Mouse (Mus musculus) embryonic facial prominence, embryonic 12.5 days (tissue): Measurements from ENCODE around the gene Dgkh. TPM values are rescaled to one million over a fixed set of nuclear protein-coding genes. Genes with fewer than 3 reads are reported as not detected.

Experiments used
- ATAC-seq: fragments of 200-750 bp; cut with Nextera tagmentation; 2 replicates; pipeline ENCODE4 v1.8.0; 2017; ENCODE audit not compliant: insufficient number of reproducible peaks, insufficient read depth, low FRiP score, low TSS enrichment
- H3K27ac ChIP-seq: fragments of 300-500 bp; sonication (generic); 2 replicates; pipeline ENCODE4 v1.5.1; 2016; ENCODE audit warnings: mild to moderate bottlenecking
- H3K27me3 ChIP-seq: fragments of 300-500 bp; sonication (generic); 2 replicates; pipeline ENCODE4 v1.6.1; 2016; ENCODE audit warnings: mild to moderate bottlenecking, moderate library complexity
- H3K36me3 ChIP-seq: fragments of 300-500 bp; sonication (generic); 2 replicates; pipeline ENCODE4 v1.6.1; 2016; ENCODE audit warnings: mild to moderate bottlenecking
- H3K4me1 ChIP-seq: fragments of 300-500 bp; sonication (generic); 2 replicates; pipeline ENCODE4 v1.6.1; 2016
- H3K4me2 ChIP-seq: fragments of 300-500 bp; sonication (generic); replicated peaks from 2 replicates; pipeline ENCODE4 v1.6.1; 2016; ENCODE audit warnings: mild to moderate bottlenecking, moderate library complexity
- H3K4me3 ChIP-seq: fragments of 300-500 bp; sonication (generic); 2 replicates; pipeline ENCODE4 v1.5.1; 2016; ENCODE audit warnings: mild to moderate bottlenecking
- H3K9ac ChIP-seq: fragments of 300-500 bp; sonication (generic); 2 replicates; pipeline ENCODE4 v1.6.1; 2016; ENCODE audit warnings: mild to moderate bottlenecking, moderate library complexity
- H3K9me3 ChIP-seq: fragments of 300-500 bp; sonication (generic); 2 replicates; pipeline ENCODE4 v1.6.1; 2016; ENCODE audit warnings: mild to moderate bottlenecking, moderate library complexity
- WGBS: fragments of 180-500 bp; shearing (Covaris S2); methylation state at CpG from one replicate; pipeline ENCODE4 v1.1.7; 2016; 5-methylcytosine and 5-hydroxymethylcytosine counted together
- polyA plus RNA-seq: library from polyadenylated mRNA; unstranded; fragments of >200 nt; fragmentation: Nextera tagmentation; extraction: Ambion mirVana; gene quantifications from 2 replicates; pipeline ENCODE4 v1.2.1, GENCODE M21; 2016

Gene Dgkh
- polyA plus RNA-seq, 1 experiment from 2014 or later: 2.2 TPM

DNA sequence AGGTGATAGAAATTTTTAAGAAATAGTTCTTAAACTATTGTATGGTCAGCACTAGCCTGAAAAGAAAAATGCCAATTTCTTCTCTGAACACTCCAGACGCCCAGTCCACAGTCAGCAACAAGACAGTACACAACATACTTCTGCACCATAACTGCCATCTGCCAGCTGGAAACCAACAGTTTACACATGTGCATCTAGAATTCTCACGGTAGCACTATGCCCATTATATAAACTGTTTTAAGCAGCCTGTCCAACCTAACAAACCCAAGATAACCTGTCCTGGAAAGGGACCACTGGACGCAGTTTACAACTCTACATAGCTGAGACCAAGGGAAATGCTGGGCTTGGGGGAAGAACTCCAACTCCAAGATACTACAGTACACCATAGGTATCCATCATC is 198.9 kb downstream of the Dgkh start:
- H3K4me2 ChIP-seq: no peak overlapping the region
- no peaks in the 10 kb centered on the region for H3K27me3 ChIP-seq
- no peak for ATAC-seq
- H3K9ac ChIP-seq: no peak overlapping the region
- H3K4me3 ChIP-seq: no peak overlapping the region
- 87% methylated on average over 3 of the region's 3 CpGs for WGBS
- no peaks in the 10 kb centered on the region for H3K36me3 ChIP-seq
- H3K9me3 ChIP-seq: no peaks in the 10 kb centered on the region
- 0 out of 2 replicates have a peak, but pooled peaks cover 13% of the 10 kb centered on the region for H3K4me1 ChIP-seq
- H3K27ac ChIP-seq: no peak overlapping the region

DNA sequence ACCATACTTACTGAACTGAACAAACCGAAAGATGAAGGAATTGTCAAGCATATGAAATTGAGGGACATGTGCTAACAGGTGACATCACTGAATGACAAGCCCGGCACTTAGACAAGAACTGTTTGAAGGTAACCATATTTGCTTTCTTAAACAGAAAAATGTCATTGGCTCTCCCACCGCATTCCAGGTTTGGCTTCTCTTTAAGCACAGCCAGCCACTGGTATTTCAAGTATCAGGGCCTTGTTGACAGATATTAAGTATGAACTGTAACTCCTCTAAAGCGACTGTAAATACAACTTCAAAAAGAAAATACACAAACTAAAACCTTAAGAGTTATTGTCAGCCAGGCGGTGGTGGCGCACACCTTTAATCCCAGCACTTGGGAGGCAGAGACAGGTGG is 200.2 kb downstream of the Dgkh start:
- Histone ChIP-seq H3K9me3 (no peaks in the 10 kb centered on the region), H3K27me3 (no peaks in the 10 kb centered on the region), H3K4me1 (0 out of 2 replicates have a peak, but pooled peaks cover 8% of the 10 kb centered on the region), H3K4me3 (no peak overlapping the region), H3K4me2 (no peak overlapping the region), H3K9ac (no peak overlapping the region), H3K36me3 (no peaks in the 10 kb centered on the region), H3K27ac (no peak overlapping the region)
- 86% methylated on average over 6 of the region's 6 CpGs for WGBS
- ATAC-seq: no peak

DNA sequence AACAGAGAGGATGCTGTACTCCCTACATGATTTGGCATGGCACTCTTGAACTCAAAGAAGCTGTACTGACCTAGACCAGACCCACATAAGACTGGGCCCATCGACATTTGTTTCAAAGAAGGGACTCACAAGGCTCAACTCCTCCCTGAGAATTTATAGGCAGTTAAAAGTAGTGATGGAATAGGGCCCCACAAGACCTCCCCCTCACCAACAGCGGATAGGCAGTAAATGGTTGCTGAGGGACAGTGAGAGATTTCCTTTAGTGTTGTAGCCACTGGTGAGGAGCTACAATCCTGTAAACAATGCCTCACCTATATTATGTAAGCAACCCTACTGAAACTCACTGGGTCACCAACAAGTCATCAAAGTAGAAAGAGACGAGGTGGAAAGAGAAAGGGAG is 202.3 kb downstream of the Dgkh start:
- Histone ChIP-seq H3K4me1 (peaks cover 5% of the 10 kb centered on the region; the same call in 1 of the 2 replicates), H3K27ac (no peak overlapping the region), H3K4me3 (no peak overlapping the region), H3K4me2 (no peak overlapping the region), H3K36me3 (no peaks in the 10 kb centered on the region), H3K9me3 (no peaks in the 10 kb centered on the region), H3K9ac (no peak overlapping the region), H3K27me3 (no peaks in the 10 kb centered on the region)
- no peak for ATAC-seq
- 86% methylated on average over 3 of the region's 3 CpGs for WGBS

DNA sequence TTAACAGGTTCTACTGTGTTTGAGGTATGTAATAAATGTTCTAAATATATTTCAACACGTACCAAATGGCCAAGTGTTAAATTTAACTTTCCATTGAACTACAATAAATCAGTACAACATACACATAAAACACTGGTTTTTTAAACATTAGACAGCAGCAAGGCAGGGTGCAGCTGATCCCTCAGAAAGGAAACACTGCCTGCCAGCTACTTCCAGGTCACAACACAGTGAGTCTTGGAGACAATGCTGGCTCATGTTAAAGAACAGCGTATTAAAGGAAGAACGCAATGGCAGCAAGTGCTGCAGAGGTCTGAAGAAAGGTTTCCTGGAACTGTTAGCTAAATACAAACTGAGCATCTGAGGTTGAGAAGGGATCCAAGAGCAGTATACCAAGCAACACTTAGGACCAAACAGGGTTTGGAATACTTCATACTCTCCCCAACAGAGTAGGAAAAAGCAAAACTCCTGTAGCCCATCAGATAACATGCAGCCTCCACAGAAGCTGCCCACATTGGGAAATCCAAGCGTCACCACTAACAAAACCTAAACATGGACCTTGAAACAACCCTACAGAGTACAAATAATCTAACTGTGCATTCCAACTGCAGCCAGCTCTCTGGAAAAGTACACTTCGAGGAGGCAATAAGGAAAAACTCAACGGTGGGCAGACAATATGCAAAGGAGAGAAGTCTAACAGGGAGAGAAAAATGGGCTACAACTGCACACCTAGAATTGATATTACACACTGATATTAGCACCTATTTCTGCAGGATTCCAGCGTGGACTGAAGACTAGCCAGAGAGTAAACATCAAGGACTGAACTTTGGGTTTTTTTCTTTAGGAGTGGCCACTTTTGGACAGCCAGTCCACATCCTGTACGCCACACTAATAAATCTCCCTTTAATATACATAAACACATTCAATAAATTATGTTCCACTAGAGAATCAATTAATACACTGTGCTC is 203.8 kb downstream of the Dgkh start:
- Histone ChIP-seq H3K4me2 (no peak overlapping the region), H3K9me3 (no peaks in the 10 kb centered on the region), H3K9ac (no peak overlapping the region), H3K27me3 (no peaks in the 10 kb centered on the region), H3K4me3 (no peak overlapping the region), H3K4me1 (peaks cover 3% of the 10 kb centered on the region; the same call in 1 of the 2 replicates), H3K27ac (no peak overlapping the region), H3K36me3 (no peaks in the 10 kb centered on the region)
- WGBS: 89% methylated on average over 8 of the region's 8 CpGs
- no peak for ATAC-seq

DNA sequence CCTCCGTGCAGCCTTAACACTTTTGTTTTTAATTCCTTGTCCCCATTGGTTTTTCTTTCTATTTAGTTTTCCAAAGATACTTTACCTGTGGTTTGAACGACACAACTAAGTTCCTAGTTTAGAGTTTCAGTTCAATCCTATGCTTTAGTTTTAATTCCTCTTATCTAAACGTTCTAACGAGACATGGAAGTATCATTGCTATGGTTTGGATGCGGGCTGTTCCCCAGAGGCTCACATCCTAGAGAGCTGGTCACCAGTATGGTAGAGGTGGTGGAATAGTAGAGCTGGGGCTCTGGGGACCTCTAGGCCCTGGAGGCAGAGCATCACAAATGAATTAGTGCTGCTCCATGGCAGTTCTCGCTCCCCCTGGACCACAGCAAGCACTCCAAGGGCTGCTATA is 205.7 kb downstream of the Dgkh start:
- Histone ChIP-seq H3K4me3 (no peak overlapping the region), H3K9me3 (no peaks in the 10 kb centered on the region), H3K4me1 (peaks cover 3% of the 10 kb centered on the region; the same call in 1 of the 2 replicates), H3K27me3 (no peaks in the 10 kb centered on the region), H3K9ac (no peak overlapping the region), H3K27ac (no peak overlapping the region), H3K4me2 (no peak overlapping the region), H3K36me3 (no peaks in the 10 kb centered on the region)
- no peak for ATAC-seq
- WGBS: 64% methylated on average over 6 of the region's 6 CpGs

DNA sequence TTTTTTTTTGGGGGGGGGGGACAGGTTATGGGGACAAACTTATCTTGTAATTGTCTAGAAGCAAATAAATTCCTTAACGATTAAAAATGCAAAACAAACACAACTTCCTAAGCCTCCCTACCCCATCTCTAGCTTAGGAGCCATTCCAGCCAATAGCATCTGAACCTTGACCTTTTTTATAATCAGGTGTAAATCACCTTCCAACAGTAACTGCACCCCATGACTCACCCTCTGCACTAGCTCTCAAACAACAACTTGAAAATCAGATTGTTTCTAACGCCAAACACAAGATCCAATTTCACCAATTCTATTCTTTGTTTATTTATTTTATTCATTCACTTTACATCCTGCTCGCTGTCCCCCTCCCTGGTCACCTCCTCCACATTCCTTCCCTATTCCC is 206.1 kb downstream of the Dgkh start:
- Histone ChIP-seq H3K4me1 (peaks cover 3% of the 10 kb centered on the region; the same call in 1 of the 2 replicates), H3K9me3 (no peaks in the 10 kb centered on the region), H3K4me3 (no peak overlapping the region), H3K27ac (no peak overlapping the region), H3K9ac (no peak overlapping the region), H3K27me3 (no peaks in the 10 kb centered on the region), H3K36me3 (peaks cover 3% of the 10 kb centered on the region; the same call in 1 of the 2 replicates), H3K4me2 (no peak overlapping the region)
- 64% methylated on average over 3 of the region's 3 CpGs for WGBS
- ATAC-seq: no peak

DNA sequence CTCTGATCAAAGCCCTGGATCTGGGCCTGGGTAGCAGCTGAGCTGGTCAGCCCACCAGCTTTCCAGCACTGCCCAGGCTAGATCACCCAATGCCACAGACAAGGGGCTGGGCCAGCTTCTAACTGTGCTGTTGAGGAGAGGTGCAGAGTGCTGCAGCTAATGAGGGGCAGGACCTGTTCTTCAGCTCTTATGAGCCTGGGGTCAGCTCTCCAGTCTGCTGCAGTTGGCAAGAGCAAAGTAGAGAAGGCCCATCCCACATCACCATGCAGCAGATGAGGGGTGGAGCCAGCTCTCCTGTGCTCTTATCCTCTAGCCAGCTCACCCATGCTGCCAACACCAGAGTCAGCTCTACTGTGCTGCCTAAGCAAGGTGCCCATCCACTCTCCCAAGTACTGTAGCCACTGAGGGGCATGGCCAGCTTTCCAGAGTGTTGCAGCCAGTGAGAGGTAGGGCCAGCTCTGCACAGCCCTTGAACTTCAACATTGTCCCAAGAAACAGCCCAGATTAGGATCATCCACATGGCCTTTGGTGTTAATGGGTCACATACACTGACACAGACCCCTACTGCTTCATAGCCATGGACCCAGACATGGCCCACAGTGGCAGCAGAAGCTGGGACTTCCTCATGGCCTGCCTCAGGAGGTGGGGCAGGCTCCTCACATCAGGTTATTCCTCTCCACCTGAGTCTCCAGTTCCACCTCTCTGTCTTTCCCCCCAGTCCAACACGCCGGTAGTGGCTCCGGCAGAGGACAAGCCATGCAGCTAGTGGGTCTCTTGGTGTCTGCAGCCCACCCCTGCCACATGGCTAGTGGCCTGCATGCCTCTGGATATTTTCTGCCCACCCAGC is 206.7 kb downstream of the Dgkh start:
- H3K27ac ChIP-seq: no peak overlapping the region
- no peak overlapping the region for H3K4me2 ChIP-seq
- no peak overlapping the region for H3K4me3 ChIP-seq
- H3K36me3 ChIP-seq: peaks cover 5% of the 10 kb centered on the region; the same call in 1 of the 2 replicates
- 98% methylated on average over 3 of the region's 3 CpGs for WGBS
- no peak overlapping the region for H3K9ac ChIP-seq
- H3K4me1 ChIP-seq: peaks cover 3% of the 10 kb centered on the region; the same call in 1 of the 2 replicates
- ATAC-seq: no peak
- no peaks in the 10 kb centered on the region for H3K9me3 ChIP-seq
- no peaks in the 10 kb centered on the region for H3K27me3 ChIP-seq

DNA sequence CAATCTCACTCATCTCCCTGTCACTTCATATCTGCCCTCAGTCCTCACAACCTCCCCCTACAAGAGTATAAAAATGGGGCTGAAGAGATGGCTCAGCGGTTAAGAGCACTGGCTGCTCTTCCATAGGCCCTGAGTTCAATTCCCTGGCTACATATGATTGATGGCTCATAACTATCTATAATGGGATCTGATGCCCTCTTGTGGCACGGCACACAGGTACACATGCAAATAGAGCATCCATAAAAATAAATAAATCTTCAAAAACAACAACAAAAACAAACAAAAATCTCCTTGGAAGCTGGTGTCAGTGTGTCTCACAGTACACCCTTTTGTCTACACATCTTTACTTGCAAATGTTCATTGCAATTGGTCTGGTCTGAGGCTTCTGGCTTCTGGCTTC is 207.5 kb downstream of the Dgkh start:
- Histone ChIP-seq H3K27me3 (no peaks in the 10 kb centered on the region), H3K36me3 (peaks cover 5% of the 10 kb centered on the region; the same call in 1 of the 2 replicates), H3K27ac (no peak overlapping the region), H3K9ac (no peak overlapping the region), H3K4me2 (no peak overlapping the region), H3K4me1 (peaks cover 3% of the 10 kb centered on the region; the same call in 1 of the 2 replicates), H3K9me3 (no peaks in the 10 kb centered on the region), H3K4me3 (no peak overlapping the region)
- no peak for ATAC-seq
- 89% methylated on average over 2 of the region's 2 CpGs for WGBS

DNA sequence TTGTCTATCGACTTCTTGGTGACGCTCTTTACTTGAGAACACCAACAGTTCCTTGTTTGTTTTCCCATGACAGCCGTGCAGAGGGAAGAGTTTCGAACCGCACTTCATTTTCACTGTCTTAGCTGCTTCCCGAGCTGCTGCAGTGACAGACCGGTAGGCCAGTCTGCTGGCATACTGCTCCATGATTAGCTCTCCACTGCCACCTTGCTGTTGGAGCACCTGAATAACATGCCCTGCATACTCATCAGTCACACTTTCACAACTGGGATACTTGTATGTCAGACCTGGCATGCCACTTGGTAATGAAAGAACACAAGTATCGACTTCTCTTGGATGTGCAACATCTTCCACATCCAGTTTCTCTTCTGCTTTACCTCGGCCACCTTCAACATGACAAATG is 221.9 kb downstream of the Dgkh start:
- Histone ChIP-seq H3K4me2 (no peak overlapping the region), H3K27me3 (no peaks in the 10 kb centered on the region), H3K4me1 (no peaks in the 10 kb centered on the region), H3K36me3 (peaks cover 57% of the 10 kb centered on the region), H3K9me3 (no peaks in the 10 kb centered on the region), H3K27ac (no peak overlapping the region), H3K4me3 (no peak overlapping the region), H3K9ac (no peak overlapping the region)
- ATAC-seq: no peak
- 82% methylated on average over 9 of the region's 9 CpGs for WGBS

DNA sequence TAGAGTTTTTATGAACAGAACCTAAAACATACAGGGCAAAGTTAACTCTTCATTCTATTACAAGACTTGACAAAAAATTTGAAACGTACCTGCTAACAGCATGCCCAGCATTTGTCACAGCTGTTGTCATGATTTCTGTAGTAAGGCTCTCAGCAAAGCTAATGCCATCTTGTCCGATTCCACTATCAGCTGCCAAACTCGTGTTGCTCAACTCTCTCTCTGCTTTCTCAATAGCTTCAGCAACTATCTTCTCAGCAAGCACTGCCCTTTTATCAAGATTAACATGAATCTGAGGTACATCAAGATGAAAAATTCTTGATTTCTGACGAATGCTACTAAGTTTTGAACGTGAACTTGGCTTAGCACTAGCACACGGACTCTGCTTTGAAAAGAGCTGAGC is 222.8 kb downstream of the Dgkh start:
- no peak overlapping the region for H3K27ac ChIP-seq
- H3K4me3 ChIP-seq: no peak overlapping the region
- no peaks in the 10 kb centered on the region for H3K9me3 ChIP-seq
- no peaks in the 10 kb centered on the region for H3K27me3 ChIP-seq
- no peak for ATAC-seq
- no peaks in the 10 kb centered on the region for H3K4me1 ChIP-seq
- 94% methylated on average over 6 of the region's 6 CpGs for WGBS
- H3K9ac ChIP-seq: no peak overlapping the region
- H3K36me3 ChIP-seq: peaks cover 64% of the 10 kb centered on the region
- H3K4me2 ChIP-seq: no peak overlapping the region
